Mouse (Mus musculus) kidney, embryonic 16.5 days (tissue): ENCODE results near the gene H2-T22. TPM values are rescaled to one million over a fixed set of nuclear protein-coding genes. Genes with fewer than 3 reads are reported as not detected.
A peak's percentile ranks its signal among the peaks of the same experiment; 100 is the strongest.
"Not testable (repeated sequence)": the region's sequence is repeated elsewhere in the genome, so short reads cannot be mapped to it uniquely, and the experiment has no call there.

Source experiments
- ATAC-seq: fragments of 200-750 bp; cut with Nextera tagmentation; 2 replicates; pipeline ENCODE4 v1.8.0; 2017; ENCODE audit warnings: moderate TSS enrichment; ENCODE audit not compliant: low FRiP score, low TSS enrichment
- H3K27ac ChIP-seq: fragments of 300-500 bp; sonication (generic); 2 replicates; pipeline ENCODE4 v1.5.1; 2014; ENCODE audit warnings: low read length
- H3K27me3 ChIP-seq: fragments of 300-500 bp; sonication (generic); 2 replicates; pipeline ENCODE4 v1.6.1; 2014; ENCODE audit warnings: low read length, control low read depth, mixed read lengths; ENCODE audit not compliant: insufficient read depth
- H3K36me3 ChIP-seq: fragments of 300-500 bp; sonication (generic); 2 replicates; pipeline ENCODE4 v1.6.1; 2014; ENCODE audit warnings: low read length, control low read depth, mixed read lengths; ENCODE audit not compliant: insufficient read depth
- H3K4me1 ChIP-seq: fragments of 300-500 bp; sonication (generic); 2 replicates; pipeline ENCODE4 v1.6.1; 2014; ENCODE audit warnings: low read length, control low read depth, mixed read lengths; ENCODE audit not compliant: insufficient read depth
- H3K4me2 ChIP-seq: fragments of 300-500 bp; sonication (generic); replicated peaks from 2 replicates; pipeline ENCODE4 v1.6.1; 2014; ENCODE audit warnings: low read depth, low read length
- H3K4me3 ChIP-seq: fragments of 300-500 bp; sonication (generic); 2 replicates; pipeline ENCODE4 v1.5.1; 2014; ENCODE audit warnings: mild to moderate bottlenecking, low read length
- H3K9ac ChIP-seq: fragments of 300-500 bp; sonication (generic); replicated peaks from 2 replicates; pipeline ENCODE4 v1.6.1; 2014; ENCODE audit warnings: low read length
- H3K9me3 ChIP-seq: fragments of 300-500 bp; sonication (generic); 2 replicates; pipeline ENCODE4 v1.6.1; 2016; ENCODE audit warnings: low read length, control low read depth
- whole genome bisulfite sequencing: fragments of 180-500 bp; shearing (Covaris S2); extraction: QIAGEN DNeasy Blood & Tissue Kit; methylation state at CpG from one replicate; pipeline ENCODE4 v1.1.7; 2014; 5-methylcytosine and 5-hydroxymethylcytosine counted together
- polyA plus RNA-seq: library from polyadenylated mRNA; unstranded; fragments of >200 nt; fragmentation: Nextera tagmentation; extraction: Ambion mirVana; gene quantifications from 2 replicates; pipeline ENCODE4 v1.2.1, GENCODE M21; 2015

The H2-T22 gene
- polyA plus RNA-seq: 13.9 and 16.0 TPM in 2 replicates

DNA sequence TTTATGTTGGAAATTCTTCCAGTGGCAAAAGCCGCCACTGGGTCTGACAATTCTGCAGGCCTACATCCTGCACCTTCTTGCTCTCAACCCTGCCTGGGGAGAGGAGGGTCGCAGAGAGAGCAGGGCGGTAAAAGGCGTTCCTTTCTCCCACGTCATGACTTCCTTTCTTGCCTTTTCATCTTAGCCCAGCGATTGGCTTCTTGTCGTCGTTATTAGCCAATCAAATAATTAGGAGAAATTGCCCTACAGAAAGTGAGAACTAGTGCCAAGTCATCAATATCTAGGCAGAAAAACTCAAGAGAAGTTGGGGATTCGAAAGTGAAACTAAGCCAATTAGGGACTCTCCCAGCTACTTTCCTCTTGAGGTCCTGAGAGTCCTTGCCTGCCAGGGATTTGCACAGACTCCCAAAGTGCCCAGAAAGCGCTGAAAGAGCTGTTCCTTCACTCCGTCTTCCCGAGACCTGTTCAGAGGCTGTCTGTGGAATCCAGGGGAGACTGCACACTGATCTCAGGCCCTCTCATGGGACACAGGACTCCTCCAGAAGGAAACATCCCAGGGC lies at the start of gene H2-T22, which contains the start of gene Gm6034:
TSS of gene H2-T22 (minus strand) at position 138 of the 560 bp plus-strand sequence.
TSS of gene Gm6034 (plus strand) at position 352 of the 560 bp plus-strand sequence.
- peak within 1 kb of the TSS; percentile 61 for H3K9ac ChIP-seq

DNA sequence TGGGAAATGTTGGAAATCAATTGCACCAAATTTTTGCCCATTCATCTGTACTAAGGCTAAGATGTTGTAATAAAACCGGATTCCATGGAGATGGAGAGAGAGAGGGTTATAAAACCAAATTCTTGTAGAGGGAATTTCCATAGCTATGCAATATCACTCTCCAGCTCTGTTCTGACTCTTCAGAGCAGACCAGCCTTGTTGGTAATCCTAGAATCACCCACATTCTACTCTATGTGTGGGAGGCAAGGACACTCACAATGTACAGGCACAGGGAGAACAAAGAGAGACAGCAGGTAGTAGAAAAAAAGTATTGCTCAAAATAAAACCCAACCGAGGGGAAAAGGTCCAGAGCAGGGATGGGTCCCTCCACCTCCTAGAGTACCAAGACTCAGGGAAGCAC lies 49.4 kb upstream of the H2-T22 start:
- not testable (repeated sequence) for ATAC-seq, H3K4me2 ChIP-seq, H3K27me3 ChIP-seq, H3K4me3 ChIP-seq, H3K4me1 ChIP-seq, H3K9me3 ChIP-seq, H3K9ac ChIP-seq, H3K36me3 ChIP-seq, H3K27ac ChIP-seq
- WGBS: no CpG with 5 or more reads among the region's 2 CpGs

More for the DNA sequence above, at the start of gene H2-T22, which contains the start of gene Gm6034:
- H3K27me3 ChIP-seq, H3K4me1 ChIP-seq, H3K36me3 ChIP-seq, H3K27ac ChIP-seq, H3K9me3 ChIP-seq: not testable (repeated sequence)
- H3K4me2 ChIP-seq: peak within 1 kb of the TSS; percentile 73
- WGBS: 2% methylated on average over 12 of the region's 12 CpGs
- H3K4me3 ChIP-seq: peak within 1 kb of the TSS; percentile 47
- peak; percentile 97 for ATAC-seq

DNA sequence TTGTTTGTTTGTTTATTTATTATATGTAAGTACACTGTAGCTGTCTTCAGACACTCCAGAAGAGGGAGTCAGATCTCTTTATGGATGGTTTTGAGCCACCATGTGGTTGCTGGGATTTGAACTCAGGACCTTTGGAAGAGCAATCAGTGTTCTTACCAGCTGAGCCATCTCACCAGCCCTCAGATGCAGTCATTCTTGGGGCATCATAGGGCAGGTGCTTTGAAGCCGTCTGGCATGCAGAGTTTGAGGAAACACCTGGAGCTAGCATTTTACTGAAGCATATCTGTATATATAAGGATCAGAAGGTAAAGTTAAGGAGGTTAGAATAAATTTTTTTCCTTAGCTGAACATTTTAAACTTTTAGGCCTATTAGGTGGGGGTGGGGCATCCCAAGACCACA lies 43.4 kb upstream of the H2-T22 start:
- ATAC-seq, H3K9me3 ChIP-seq, H3K36me3 ChIP-seq, H3K27ac ChIP-seq, H3K4me2 ChIP-seq, H3K4me3 ChIP-seq, H3K9ac ChIP-seq: not testable (repeated sequence)
- WGBS: 70% methylated on average over 1 of the region's 1 CpGs
- H3K27me3 ChIP-seq: peaks cover 31% of the 10 kb centered on the region
- peaks cover 11% of the 10 kb centered on the region for H3K4me1 ChIP-seq

DNA sequence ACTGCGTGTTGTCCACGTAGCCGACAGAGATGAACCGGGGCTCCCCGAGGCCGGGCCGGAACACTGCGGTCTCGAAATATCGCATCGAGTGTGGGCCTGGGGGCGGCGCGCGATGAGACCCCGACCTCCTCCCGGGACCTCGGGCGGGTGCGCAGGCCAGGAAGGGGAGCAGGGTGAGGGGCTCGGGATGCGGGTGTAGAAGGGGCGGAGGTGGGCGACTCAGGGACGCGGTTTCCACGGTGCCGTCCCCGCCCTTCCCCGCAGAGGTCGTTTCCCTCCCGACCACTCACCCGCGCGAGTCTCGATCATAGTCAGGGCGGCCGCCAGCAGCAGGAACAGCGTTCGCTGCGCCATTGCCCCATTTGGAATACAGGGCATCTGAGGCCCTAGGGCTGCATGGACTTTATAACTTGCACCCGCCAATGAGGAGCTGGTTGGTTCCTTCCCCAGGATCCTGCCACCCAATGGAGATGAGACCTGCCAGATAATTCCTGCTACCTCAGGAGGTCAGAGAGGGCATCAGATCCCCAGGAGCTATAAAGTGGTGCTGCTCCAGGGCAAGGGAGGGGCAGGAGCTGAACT lies 41.4 kb upstream of the H2-T22 start:
- under 1% methylated on average over 42 of the region's 42 CpGs for WGBS
- H3K9ac ChIP-seq: peak overlapping the region; percentile 56
- ATAC-seq: peak; percentile 51; the same call in 1 of the 2 replicates
- peak overlapping the region; percentile 53 for H3K4me3 ChIP-seq
- H3K4me1 ChIP-seq: peaks cover 11% of the 10 kb centered on the region
- peaks cover 31% of the 10 kb centered on the region for H3K27me3 ChIP-seq
- no peaks in the 10 kb centered on the region for H3K36me3 ChIP-seq
- peak overlapping the region; percentile 83 for H3K4me2 ChIP-seq
- no peak overlapping the region for H3K27ac ChIP-seq
- H3K9me3 ChIP-seq: no peaks in the 10 kb centered on the region

DNA sequence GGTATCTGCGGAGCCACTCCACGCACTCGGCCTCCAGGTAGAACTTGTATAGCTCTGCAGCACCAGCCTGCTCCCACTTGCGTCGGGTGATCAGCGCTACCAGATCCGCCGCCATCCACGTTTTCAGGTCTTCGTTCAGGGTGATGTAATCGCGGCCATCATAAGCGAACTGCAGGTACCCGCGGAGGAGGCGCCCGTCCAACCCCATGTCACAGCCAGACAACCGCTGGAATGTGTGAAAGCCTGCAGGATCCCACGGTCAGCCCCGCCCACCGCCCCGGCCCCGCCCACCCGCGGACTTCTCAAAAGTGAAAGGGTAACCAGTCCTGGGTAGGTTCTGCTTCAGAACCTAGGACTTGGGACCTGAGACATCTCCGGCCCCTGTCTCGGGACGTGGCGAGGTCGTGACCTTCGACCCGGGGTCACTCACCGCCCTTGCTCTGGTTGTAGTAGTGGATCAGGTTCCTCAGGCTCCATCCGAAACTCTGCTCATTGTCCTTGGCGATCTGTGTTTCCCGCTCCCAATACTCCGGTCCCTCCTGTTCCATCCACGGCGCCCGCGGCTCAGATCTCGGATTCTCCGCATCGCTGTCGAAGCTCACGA lies 40.8 kb upstream of the H2-T22 start:
- Histone ChIP-seq H3K9me3 (no peaks in the 10 kb centered on the region), H3K27ac (no peak overlapping the region), H3K36me3 (no peaks in the 10 kb centered on the region), H3K4me2 (peak overlapping the region; percentile 83), H3K4me3 (peak overlapping the region; percentile 53), H3K4me1 (peaks cover 11% of the 10 kb centered on the region), H3K9ac (peak overlapping the region; percentile 56), H3K27me3 (peaks cover 31% of the 10 kb centered on the region)
- peak; percentile 85 for ATAC-seq
- WGBS: under 1% methylated on average over 46 of the region's 46 CpGs

DNA sequence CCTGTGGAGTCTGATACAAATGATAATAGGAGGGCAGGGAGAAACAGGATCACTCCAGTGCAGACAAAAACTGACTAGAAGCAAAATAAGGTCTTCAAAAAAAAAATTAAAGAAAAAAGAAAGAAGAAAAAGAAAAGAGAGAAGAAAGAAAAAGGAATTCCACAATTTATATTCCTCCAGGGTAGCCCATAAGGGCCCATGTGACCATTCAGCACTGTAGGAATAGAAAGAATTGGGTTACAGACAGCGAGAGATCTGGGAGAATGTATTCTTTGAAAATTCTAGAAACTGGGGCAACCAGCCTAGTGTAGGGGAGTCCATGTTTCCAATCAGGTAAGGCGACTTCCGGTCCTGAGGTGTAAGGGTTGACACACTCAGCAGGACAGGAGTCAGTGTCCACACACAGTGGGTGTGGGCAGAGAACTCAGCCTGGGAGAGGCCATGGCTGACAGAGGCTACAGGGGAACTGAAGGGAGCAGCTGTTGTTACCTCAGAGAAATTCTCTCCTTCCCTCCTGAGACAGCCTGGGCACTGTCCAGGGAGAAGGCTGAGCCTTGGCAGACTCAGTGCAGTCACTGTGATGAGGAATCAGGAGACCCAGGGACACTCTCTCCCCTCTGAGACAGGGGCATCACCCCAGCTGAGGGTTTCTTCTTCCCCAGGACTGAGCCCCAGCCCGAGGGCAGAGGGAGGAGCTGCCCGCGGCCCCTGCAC lies 40.1 kb upstream of the H2-T22 start:
- H3K9me3 ChIP-seq, H3K27ac ChIP-seq, ATAC-seq, H3K36me3 ChIP-seq: not testable (repeated sequence)
- 43% methylated on average over 5 of the region's 6 CpGs for WGBS
- Histone ChIP-seq H3K4me1 (peaks cover 11% of the 10 kb centered on the region), H3K9ac (peak overlapping the region; percentile 56; the same call in 1 of the 2 replicates), H3K27me3 (peaks cover 31% of the 10 kb centered on the region), H3K4me2 (peak overlapping the region; percentile 83), H3K4me3 (peak overlapping the region; percentile 53)

DNA sequence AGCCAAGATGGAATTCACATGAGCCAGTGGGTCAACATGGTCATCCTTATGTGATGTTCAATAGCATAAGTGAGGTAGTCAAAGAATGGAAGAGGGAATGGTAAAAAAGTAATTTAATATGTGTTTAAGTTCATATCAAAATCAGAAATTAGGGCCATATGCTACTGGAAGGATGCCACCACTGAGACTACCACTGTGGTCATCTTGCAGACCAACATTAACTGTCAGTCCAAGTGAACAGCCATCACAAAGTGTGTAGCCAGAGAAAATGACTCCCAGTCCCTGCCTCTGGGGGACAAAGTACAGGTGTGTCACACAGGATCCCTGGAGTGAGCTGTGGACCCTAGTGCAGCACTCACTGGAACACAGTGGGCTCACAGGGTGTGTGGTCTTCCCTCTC lies 39.4 kb upstream of the H2-T22 start:
- not testable (repeated sequence) for H3K36me3 ChIP-seq, H3K27ac ChIP-seq

DNA sequence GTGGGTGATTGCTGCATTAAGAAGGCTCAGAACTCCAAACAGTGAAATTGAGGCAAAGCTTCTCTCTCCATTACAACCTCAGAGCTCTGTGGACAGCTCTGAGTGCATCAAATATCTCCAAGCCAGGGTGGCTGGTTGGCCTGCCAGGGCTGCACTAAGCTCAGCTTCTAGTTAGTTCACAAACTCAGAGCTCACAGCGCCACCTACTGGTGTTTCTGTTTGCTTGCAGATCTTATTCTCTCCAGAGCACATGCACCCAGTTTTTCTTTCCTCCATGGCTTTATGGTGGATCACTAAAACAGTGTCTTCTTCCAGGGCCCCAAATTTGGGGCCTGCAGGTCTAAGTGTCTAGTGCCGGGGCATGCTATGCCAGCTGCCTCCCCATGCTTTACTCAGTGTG lies 18.3 kb upstream of the H2-T22 start:
- Histone ChIP-seq H3K9me3 (no peaks in the 10 kb centered on the region), H3K27me3 (no peaks in the 10 kb centered on the region), H3K4me1 (no peaks in the 10 kb centered on the region), H3K27ac (no peak overlapping the region), H3K36me3 (no peaks in the 10 kb centered on the region), H3K4me2 (no peak overlapping the region), H3K4me3 (no peak overlapping the region), H3K9ac (no peak overlapping the region)
- 0 out of 2 replicates have a peak, but pooled peaks have one; percentile 19 for ATAC-seq
- WGBS: 27% methylated on average over 2 of the region's 2 CpGs

More for the DNA sequence above, 39.4 kb upstream of the H2-T22 start:
- H3K9ac ChIP-seq, H3K4me2 ChIP-seq, H3K9me3 ChIP-seq, ATAC-seq, H3K4me3 ChIP-seq: not testable (repeated sequence)
- peaks cover 31% of the 10 kb centered on the region for H3K27me3 ChIP-seq
- peaks cover 11% of the 10 kb centered on the region for H3K4me1 ChIP-seq

DNA sequence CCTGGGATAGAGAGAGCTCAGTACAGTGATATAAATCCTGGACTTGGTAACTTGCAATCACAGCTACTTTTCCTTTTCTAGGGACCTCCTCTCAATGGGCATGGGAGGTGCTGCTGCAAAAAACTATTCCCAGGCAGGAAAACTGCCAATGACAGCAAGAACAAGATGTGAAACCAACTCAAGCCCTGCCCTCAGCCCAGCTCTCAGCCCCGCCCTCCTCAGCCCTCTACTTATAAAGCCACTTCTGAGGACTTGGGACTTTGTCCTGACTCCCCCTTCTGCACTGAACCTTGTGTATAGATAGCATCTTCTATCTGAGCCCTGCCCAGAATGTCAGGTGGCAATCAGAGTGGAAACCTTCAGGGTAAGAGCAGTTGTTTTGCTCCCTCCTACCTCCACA lies 15.8 kb upstream of the H2-T22 start, which contains the start of gene Gm11127:
TSS of gene Gm11127 (minus strand) at position 10 of the 400 bp plus-strand sequence.
- not testable (repeated sequence) for H3K9me3 ChIP-seq, H3K27ac ChIP-seq, H3K36me3 ChIP-seq, H3K4me2 ChIP-seq, H3K4me1 ChIP-seq, H3K9ac ChIP-seq, H3K4me3 ChIP-seq, ATAC-seq, H3K27me3 ChIP-seq
- WGBS: 77% methylated on average over 1 of the region's 1 CpGs
